Mouse (Mus musculus) heart, adult 10 weeks (tissue): ENCODE measurements around the gene Pfkp. TPM values are rescaled to one million over a fixed set of nuclear protein-coding genes. Genes with fewer than 3 reads are reported as not detected.

Experiments
- polyA plus RNA-seq: library from polyadenylated mRNA; stranded (reverse); fragments of 350-450 nt; fragmentation: Illumina TruSeq; extraction: RNeasy Lipid Tissue Mini Kit (QIAGEN cat#74804); gene quantifications from one replicate; pipeline ENCODE4 v1.2.3, GENCODE M21; 2014; ENCODE audit warnings: low read depth, low replicate concordance

Pfkp gene
- 37.3 TPM for polyA plus RNA-seq

GRCm38 (mm10) chr13:6648669-6649233 is at the start of gene Pfkp:
TSS of gene Pfkp (minus strand) at chr13:6648777.

Other genes starting within 250 kb of the Pfkp start
- 48.4 TPM for gene Pitrm1, start 100.6 kb downstream of the Pfkp start, polyA plus RNA-seq